Mouse (Mus musculus) bone marrow macrophage, adult 2 months (primary cell): ENCODE results near the gene Tmem106b.

Source experiments
- CTCF ChIP-seq: IDR thresholded peaks from 2 replicates; pipeline ENCODE4 v1.5.1; 2012; ENCODE audit warnings: low read depth, mild to moderate bottlenecking, low read length, moderate library complexity
- POLR2A ChIP-seq: IDR thresholded peaks from 2 replicates; pipeline ENCODE4 v1.6.1; 2012; ENCODE audit warnings: mild to moderate bottlenecking, low read depth, low read length, borderline replicate concordance

DNA sequence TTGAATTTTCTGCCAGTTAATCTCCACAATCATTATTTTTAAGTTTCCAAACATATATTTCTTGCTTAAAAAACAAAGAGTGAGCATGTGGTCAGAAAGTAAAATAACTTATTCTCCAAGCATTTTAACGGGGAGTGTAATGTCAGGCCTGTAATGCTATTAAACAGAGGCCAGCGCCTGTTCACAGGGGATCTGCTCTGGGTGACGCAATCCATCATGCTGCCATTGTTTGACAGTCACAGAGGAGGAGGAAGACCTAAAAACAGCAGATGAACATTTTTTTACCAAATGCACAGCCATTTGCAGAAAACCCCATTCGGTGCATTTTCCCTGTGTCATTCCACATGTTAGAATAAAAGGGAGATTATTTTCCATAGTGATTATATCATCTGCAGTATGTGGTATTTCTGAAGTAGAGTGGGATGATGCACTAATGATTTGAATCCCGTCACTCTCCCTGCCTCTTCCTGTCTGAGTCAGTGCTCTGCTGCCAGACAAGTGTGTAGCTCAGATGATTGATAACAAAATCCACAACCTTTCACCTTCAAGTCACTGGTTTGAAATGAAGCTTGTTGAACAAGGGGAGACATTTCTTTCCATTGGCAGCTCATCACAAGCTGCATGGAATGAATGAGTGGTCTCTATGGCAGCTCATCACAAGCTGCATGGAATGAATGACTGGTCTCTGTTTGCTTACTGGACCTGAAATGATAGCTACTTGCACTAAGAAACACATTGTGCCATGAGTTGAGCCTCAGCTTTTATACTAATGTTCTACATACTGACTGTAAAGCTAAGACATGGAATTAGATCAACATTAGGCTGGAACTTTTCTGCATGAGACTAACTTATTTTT lies 48.1 kb upstream of the Tmem106b start:
- TF ChIP-seq CTCF (no peak), POLR2A (no peak)
